Mouse (Mus musculus) cerebellum, adult 8-10 months (tissue): ENCODE measurements around the gene Ect2.

Experiments
- DNase-seq: peaks from one replicate; pipeline ENCODE4 v3.0.0; 2022

Ect2 gene

GRCm38 (mm10) chr3:27153701-27154209 is at the start of gene Ect2:
Ect2 (minus strand) TSS chr3:27153878.
- peak; percentile 98 for DNase-seq

- no peak for DNase-seq
Observed at GRCm38 (mm10) chr3:27201728-27202411, 48.2 kb upstream of the Ect2 start.

- no peak for DNase-seq
Observed at GRCm38 (mm10) chr3:27199120-27199519, 45.4 kb upstream of the Ect2 start.

- DNase-seq, result no peak
Observed at GRCm38 (mm10) chr3:27197816-27198215, 44.1 kb upstream of the Ect2 start.

GRCm38 (mm10) chr3:27196529-27196928 is 42.9 kb upstream of the Ect2 start:
- DNase-seq, result no peak

- DNase-seq, result no peak
Observed at GRCm38 (mm10) chr3:27195573-27196227, 42.0 kb upstream of the Ect2 start.

GRCm38 (mm10) chr3:27195153-27195552 is 41.5 kb upstream of the Ect2 start:
- DNase-seq, result no peak

- DNase-seq, result no peak
Observed at GRCm38 (mm10) chr3:27193844-27194317, 40.2 kb upstream of the Ect2 start.

GRCm38 (mm10) chr3:27191856-27192255 is 38.2 kb upstream of the Ect2 start:
- DNase-seq, result no peak

GRCm38 (mm10) chr3:27190865-27191264 is 37.2 kb upstream of the Ect2 start:
- no peak for DNase-seq

- peak; percentile 40 for DNase-seq
Observed at GRCm38 (mm10) chr3:27189320-27190261, 35.9 kb upstream of the Ect2 start.

GRCm38 (mm10) chr3:27188386-27188785 is 34.7 kb upstream of the Ect2 start:
- DNase-seq, result no peak

GRCm38 (mm10) chr3:27183601-27184175 is 30.0 kb upstream of the Ect2 start:
- DNase-seq, result peak; percentile 60

- DNase-seq, result peak; percentile 96
Observed at GRCm38 (mm10) chr3:27182733-27183600, 29.3 kb upstream of the Ect2 start, which contains the start of gene Nceh1. Nceh1 (plus strand) TSS chr3:27182965.

- no peak for DNase-seq
Observed at GRCm38 (mm10) chr3:27179711-27180110, 26.0 kb upstream of the Ect2 start.

- DNase-seq, result no peak
Observed at GRCm38 (mm10) chr3:27170257-27170656, 16.6 kb upstream of the Ect2 start.

GRCm38 (mm10) chr3:27165481-27166065 is 11.9 kb upstream of the Ect2 start:
- no peak for DNase-seq

GRCm38 (mm10) chr3:27162410-27162804 is 8.7 kb upstream of the Ect2 start:
- no peak for DNase-seq

- DNase-seq, result no peak
Observed at GRCm38 (mm10) chr3:27161645-27162409, 8.1 kb upstream of the Ect2 start.

GRCm38 (mm10) chr3:27158910-27159309 is 5.2 kb upstream of the Ect2 start:
- DNase-seq, result no peak

- DNase-seq, result no peak
Observed at GRCm38 (mm10) chr3:27156594-27156949, 2.9 kb upstream of the Ect2 start.
